Mouse (Mus musculus) spleen, postnatal 10 days (tissue): Measurements from ENCODE around the gene Klhl25.
"Not testable (repeated sequence)": the region's sequence is repeated elsewhere in the genome, so short reads cannot be mapped to it uniquely, and the experiment has no call there.

Source experiments
- DNase-seq, 2 experiments: peaks; one replicate each; pipeline ENCODE4 v3.0.0; 2021 to 2022; ENCODE audit warnings: low spot score in 2 of 2

The Klhl25 gene

GRCm38 (mm10) chr7:75845936-75846335 lies 2.2 kb upstream of the Klhl25 start:
- DNase-seq: no peak

DNA sequence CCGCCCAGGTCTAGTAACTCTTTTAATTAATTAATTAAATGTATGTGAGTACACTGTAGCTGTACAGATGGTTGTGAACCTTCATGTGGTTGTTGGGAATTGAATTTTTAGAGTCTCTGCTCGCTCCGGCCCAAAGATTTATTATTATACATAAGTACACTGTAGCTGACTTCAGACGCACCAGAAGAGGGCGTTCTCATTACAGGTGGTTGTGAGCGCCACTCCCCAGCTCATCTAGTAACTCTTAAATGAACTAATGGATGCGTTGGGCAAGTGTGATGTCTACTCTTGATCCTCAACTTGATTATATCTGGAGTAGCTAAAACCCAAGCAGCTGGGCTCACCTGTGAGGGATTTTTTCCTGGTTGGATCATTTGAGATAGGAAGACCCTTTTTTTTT lies 1.2 kb upstream of the Klhl25 start:
- no peak for DNase-seq

DNA sequence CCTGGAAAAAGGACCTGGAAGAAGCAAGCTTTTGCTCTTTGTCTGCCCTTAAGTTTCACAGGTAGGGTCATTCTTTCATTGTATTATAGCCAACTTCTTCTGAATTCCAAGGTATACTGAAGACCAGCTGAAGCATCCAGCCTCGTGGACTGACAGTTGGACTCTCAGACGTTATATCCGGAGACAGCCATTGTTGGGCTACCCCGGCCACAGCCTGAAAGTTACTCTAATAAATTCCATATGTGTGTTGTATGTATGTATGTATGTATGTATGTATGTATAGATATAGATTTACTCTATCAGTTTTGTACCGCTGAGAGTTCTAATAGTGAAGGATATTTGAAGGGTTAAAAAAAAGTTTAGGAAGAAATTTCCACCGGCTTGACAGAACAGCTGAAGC lies 621 bp upstream of the Klhl25 start:
- no peak for DNase-seq

GRCm38 (mm10) chr7:75848776-75849670 lies 913 bp downstream of the Klhl25 start:
- peak; percentile 70 to 76 for DNase-seq

GRCm38 (mm10) chr7:75850396-75850795 lies 2.3 kb downstream of the Klhl25 start:
- not testable (repeated sequence) for DNase-seq

DNA sequence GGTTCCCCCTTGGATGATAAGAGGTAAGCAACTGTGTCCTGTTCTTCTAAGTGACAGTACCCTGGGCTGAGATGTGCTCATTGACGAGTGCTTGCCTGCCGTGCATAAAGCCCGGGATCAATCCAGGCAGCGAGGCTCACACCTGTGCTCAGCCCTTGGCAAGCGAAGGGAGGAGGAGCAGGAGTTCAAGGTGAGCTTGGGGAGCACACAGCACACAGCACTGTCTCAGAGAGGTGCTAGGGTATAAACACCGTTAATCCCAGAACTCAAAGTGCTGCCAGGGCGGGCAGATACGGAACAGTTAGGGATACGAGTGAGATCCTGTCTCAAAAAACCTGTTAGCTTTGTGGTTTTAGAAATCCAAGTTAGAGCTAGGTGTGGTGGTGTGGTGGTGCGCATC lies 3.2 kb downstream of the Klhl25 start:
- DNase-seq: no peak

GRCm38 (mm10) chr7:75852363-75852762 lies 4.3 kb downstream of the Klhl25 start:
- DNase-seq: no peak

DNA sequence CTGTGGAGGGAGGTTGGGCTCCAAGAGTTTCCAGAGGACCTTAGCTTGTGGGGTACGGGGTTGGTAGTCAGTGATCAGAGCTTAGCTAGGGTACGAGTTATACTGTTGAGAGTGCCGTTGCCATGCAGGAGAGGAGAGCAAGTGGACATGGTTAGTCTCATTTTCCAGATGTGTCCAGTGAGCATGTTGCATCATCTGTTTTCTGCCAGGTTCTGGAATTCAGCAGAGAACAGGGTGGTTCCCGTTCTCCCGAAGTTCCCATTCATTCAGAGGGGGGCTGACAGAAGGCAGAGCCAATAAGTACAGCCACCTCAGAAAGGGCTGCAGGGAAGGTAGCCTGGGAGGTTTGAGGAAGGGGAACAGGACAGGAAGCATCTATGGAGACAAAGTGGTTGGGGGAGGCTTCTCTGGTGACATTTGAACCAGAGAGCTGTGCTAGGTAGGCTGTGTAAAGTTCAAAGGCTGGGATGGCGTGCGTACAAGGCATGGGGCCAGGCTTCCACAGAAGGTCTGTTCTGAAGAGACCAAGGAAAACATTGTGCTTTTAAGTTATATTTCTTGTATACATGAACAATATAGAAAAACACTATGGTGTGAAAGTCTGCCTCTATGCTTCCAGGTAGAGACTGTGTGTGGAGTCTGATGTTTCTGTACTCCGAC lies 5.2 kb downstream of the Klhl25 start:
- no peak for DNase-seq

- no peak for DNase-seq
These were observed 6.3 kb downstream of the Klhl25 start for GRCm38 (mm10) chr7:75854231-75854925.

- peak in 1 of 2 experiments; percentile 47 for DNase-seq
These were observed 6.9 kb downstream of the Klhl25 start for GRCm38 (mm10) chr7:75855028-75855427.

DNA sequence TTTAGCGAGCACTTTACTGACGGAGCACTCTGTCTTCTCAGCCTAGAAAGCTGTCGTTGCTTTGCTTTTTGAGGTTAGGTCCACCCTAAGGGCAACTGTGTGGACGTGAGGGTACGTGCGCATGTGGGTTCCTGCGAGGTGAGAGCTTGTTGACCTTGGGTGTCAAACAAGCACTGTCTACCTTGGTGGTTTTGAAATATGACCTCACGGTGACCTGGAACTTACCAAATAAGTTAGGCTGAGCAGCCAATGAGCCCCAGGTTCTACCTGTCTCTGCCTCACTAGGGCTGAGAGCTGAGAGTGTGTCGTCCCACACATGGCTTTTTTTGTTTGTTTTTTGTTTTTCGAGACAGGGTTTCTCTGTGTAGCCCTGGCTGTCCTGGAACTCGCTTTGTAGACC lies 8.1 kb downstream of the Klhl25 start:
- DNase-seq: no peak

DNA sequence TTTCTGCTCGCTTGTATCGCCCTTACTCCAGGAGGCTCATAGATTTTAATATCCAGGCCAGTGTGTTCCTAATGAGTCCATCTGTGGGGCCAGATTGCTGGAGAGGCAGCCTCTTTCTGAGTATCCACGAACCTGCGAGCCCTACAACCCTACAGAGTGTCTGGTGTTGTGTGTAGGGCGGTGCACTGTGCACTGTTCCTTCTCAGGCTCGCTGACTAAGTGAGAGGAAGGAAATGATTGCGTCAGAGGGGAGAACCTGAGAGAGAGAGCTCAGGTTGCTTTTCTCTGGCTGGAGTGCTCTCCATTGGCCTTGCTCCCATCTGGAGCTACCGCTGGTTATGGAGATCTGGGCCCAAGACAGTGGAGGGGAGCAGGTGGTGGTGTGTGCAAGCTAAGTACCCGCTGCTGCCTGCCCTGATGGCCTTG lies 11.7 kb downstream of the Klhl25 start:
- DNase-seq: no peak

GRCm38 (mm10) chr7:75861638-75862426 lies 13.7 kb downstream of the Klhl25 start:
- not testable (repeated sequence) for DNase-seq

- DNase-seq: peak; percentile 45 to 63
These were observed 14.3 kb downstream of the Klhl25 start for GRCm38 (mm10) chr7:75862427-75862781.

DNA sequence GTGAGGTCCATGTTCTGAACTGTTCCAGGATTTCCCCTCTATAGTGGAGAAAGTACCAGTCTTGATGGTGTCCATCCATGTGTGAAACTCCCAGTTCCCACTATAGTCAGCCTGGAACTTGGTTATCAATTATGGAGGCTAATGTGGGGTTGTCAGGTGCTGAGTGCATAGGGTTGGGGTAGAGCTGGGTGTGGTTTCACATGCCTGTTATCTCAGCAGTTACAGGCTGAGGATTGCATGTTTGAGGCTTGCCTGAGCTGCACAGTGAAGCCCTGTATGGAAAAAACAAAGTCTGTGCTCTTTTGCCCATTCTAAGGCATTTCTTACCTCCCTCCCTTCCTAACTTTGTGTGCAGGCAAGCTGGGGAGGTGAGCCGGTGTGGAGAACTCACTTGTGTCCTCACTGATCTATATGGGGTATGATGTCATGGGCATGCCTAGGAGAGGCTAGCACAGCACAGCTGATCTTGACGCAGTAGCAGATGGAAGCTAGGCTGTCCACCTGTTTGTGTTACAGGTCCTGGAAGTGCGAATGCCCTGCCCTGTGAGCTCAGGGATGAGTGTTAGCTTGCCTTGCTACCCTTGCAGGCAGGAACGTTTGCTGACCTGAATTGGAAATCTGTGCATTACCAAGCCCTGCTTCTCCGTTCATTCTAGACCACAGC lies 15.3 kb downstream of the Klhl25 start:
- peak in 1 of 2 experiments; percentile 36 for DNase-seq

DNA sequence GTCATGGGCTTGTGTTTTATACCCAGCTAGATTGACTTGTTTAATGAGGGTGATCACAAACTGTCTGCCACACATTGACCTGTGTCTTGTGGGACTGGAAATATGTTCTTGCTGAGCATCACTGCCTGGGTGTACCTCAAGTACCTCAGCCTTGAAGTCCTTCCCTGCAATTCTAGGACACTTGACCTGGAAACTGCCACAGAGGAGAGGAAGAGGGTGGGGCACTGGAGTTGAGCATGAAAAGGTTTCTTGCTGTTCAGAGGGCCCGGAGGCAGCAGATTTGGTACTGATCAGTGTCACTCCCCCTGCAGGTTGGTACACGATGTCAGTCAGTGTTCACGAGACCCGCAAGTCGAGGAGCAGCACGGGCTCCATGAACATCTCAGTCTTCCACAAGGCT lies 16.9 kb downstream of the Klhl25 start:
- peak in 1 of 2 experiments; percentile 8 for DNase-seq

- DNase-seq: peak in 1 of 2 experiments; percentile 11
These were observed 18.4 kb downstream of the Klhl25 start for GRCm38 (mm10) chr7:75866557-75866956.

DNA sequence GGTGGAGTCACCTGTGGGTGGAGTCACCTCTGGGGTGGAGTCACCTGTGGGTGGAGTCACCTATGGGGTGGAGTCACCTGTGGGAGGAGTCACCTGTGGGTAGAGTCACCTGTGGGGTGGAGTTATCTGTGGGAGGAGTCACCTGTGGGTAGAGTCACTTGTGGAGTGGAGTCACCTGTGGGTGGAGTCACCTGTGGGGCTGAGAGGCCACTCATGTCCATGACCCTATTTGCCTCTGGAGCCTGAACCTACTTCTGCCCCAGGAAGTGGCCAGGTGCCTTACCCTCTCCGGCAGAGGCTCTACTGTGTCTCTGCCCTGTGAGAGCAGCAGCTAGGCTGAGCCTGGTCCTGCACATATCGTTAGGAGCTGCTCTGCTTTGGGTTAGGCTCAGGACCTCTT lies 20.6 kb downstream of the Klhl25 start:
- DNase-seq: peak in 1 of 2 experiments; percentile 12

GRCm38 (mm10) chr7:75870551-75870950 lies 22.4 kb downstream of the Klhl25 start:
- peak in 1 of 2 experiments; percentile 10 for DNase-seq

GRCm38 (mm10) chr7:75872255-75872654 lies 24.1 kb downstream of the Klhl25 start:
- peak in 1 of 2 experiments; percentile 12 for DNase-seq

DNA sequence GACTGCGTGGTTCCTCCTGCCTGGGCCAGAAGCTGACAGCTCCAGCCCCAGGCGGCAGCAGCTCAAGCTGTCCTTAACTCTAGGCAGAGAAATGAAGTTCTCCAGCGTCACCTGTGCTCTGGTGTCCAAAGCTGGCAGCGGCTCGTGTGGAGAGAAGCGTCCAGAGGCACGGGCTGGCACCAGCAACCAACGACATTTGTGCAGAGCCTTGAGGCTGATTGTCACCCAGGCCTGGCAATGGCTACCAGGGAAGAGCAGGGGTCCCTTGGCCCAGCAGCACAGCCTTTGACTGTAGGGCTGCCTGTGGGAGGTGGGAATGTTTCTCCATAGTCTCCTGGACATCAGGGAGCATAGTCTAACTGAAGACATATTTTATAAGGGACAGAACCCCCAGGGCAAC lies 24.6 kb downstream of the Klhl25 start:
- no peak for DNase-seq
